Mouse (Mus musculus) monocyte, adult 2 months (primary cell): ENCODE data around the gene Cacul1.
A peak's percentile ranks its signal among the peaks of the same experiment; 100 is the strongest.
"Not testable (repeated sequence)": the region's sequence is repeated elsewhere in the genome, so short reads cannot be mapped to it uniquely, and the experiment has no call there.

Experiments
- DNase-seq, 2 experiments: peaks; one replicate each; pipeline ENCODE4 v3.0.0; 2022; ENCODE audit warnings: low spot score in 2 of 2, low read depth in 1 of 2

The Cacul1 gene

GRCm38 (mm10) chr19:60580582-60581339 lies at the start of gene Cacul1:
Cacul1 (minus strand) TSS chr19:60581025.
- DNase-seq = peak; percentile 88 to 93

- DNase-seq = no peak
Measured at GRCm38 (mm10) chr19:60619420-60619819, 38.6 kb upstream of the Cacul1 start.

GRCm38 (mm10) chr19:60617007-60617406 lies 36.2 kb upstream of the Cacul1 start:
- no peak for DNase-seq

- DNase-seq = no peak
Measured at GRCm38 (mm10) chr19:60615470-60616200, 34.8 kb upstream of the Cacul1 start.

GRCm38 (mm10) chr19:60611525-60612215 lies 30.8 kb upstream of the Cacul1 start:
- no peak for DNase-seq

- no peak for DNase-seq
Measured at GRCm38 (mm10) chr19:60608766-60609165, 27.9 kb upstream of the Cacul1 start.

- no peak for DNase-seq
Measured at GRCm38 (mm10) chr19:60603586-60603985, 22.8 kb upstream of the Cacul1 start.

GRCm38 (mm10) chr19:60602066-60602465 lies 21.2 kb upstream of the Cacul1 start:
- not testable (repeated sequence) for DNase-seq

- DNase-seq = no peak
Measured at GRCm38 (mm10) chr19:60598025-60598697, 17.3 kb upstream of the Cacul1 start.

GRCm38 (mm10) chr19:60589646-60590045 lies 8.8 kb upstream of the Cacul1 start:
- no peak for DNase-seq

- DNase-seq = no peak
Measured at GRCm38 (mm10) chr19:60586652-60587051, 5.8 kb upstream of the Cacul1 start.

- DNase-seq = no peak
Measured at GRCm38 (mm10) chr19:60583201-60583600, 2.4 kb upstream of the Cacul1 start.

- DNase-seq = no peak
Measured at GRCm38 (mm10) chr19:60581377-60582290, 809 bp upstream of the Cacul1 start.

- DNase-seq = peak in 1 of 2 experiments; percentile 22
Measured at GRCm38 (mm10) chr19:60579771-60580581, 849 bp downstream of the Cacul1 start.

GRCm38 (mm10) chr19:60576741-60577140 lies 4.1 kb downstream of the Cacul1 start:
- no peak for DNase-seq

- no peak for DNase-seq
Measured at GRCm38 (mm10) chr19:60560497-60560896, 20.3 kb downstream of the Cacul1 start.

GRCm38 (mm10) chr19:60554866-60555438 lies 25.9 kb downstream of the Cacul1 start:
- DNase-seq = no peak

GRCm38 (mm10) chr19:60553501-60553900 lies 27.3 kb downstream of the Cacul1 start:
- DNase-seq = peak in 1 of 2 experiments; percentile 6

GRCm38 (mm10) chr19:60543302-60543701 lies 37.5 kb downstream of the Cacul1 start:
- DNase-seq = no peak
